Mouse (Mus musculus): ENCODE measurements at regions not wholly inside any gene's neighbourhood (a gene's known extent, or its start where the extent isn't known, plus 50 kb on each side); places are given as distances from the start of the nearest gene placed in this dataset.

DNA sequence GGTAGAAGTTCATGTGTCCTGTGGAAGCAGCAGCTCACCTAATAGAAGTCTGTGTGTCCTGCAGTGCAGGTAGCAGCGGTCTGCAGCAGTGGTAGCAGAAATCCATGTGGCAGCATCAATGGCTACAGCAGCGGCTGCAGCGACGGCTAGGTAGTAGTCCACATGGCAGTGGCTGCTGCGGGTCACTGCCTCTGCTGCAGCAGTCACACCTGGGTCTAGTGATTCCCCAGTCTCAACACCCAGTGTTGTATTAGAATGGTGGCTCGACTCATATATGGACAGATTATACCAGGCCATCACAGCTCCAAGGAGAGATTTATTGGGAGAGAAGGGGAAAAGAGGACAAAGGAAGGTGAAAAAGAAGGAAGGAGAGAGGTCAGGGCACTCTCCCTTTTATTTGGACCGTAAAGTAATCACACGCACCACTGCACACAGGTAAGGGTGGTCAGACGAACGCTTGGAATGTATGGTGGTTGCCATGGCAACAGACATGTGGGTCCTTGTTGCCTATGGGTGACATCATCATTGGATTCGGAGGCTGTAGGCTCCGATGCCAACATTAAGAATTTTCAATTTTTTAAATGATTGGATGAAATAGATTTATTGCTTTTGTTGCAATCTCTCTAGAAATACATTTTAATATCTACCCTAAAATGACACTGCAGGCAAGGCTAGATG lies 71.2 kb upstream of the Ccdc85a start:
- DNase-seq (ENCODE audit: low spot score): no peak

GRCm38 (mm10) chr11:28649446-28649845 lies 65.3 kb upstream of the Ccdc85a start:
- no peak for DNase-seq (ENCODE audit: low spot score)

DNA sequence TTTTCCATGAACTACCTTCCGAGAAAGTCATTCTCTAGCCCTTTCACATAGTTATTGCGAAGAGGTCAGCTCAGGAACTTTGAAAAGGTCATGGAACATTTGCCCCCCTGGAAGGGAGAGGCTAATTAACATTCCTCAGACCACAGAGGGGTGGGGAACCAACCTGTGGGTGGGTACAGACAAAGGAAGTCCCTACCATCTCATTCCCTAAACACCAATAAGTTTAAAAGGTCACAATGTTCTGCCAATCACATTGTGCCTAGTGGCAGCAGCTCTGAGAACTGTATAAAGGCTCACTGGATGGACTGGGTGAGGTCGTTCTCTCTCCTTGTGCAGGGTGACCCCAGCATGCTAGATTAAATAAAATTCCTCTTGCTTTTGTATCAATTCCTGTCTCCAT lies 64.8 kb upstream of the Ccdc85a start:
- DNase-seq (ENCODE audit: low spot score): no peak

DNA sequence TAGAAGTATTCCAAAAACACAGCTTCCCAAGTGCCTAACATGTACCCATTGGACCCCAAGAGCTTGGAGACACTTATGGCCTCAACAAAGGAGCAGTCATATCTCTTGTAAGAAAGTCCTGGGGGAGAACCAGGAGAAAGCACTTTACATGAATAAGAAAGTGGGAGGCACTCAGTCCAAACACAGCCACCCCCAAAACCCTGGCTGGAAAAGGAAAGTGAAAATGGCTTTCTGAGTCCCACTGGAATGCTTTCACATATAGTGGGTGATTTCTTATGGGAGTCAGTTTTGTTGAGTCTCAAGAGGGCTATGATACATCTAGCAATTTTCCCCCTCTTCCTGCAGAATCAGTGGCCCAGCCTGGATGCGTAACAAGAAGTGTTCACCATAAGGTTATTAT lies 55.0 kb upstream of the Ccdc85a start:
- no peak for DNase-seq (ENCODE audit: low spot score)

DNA sequence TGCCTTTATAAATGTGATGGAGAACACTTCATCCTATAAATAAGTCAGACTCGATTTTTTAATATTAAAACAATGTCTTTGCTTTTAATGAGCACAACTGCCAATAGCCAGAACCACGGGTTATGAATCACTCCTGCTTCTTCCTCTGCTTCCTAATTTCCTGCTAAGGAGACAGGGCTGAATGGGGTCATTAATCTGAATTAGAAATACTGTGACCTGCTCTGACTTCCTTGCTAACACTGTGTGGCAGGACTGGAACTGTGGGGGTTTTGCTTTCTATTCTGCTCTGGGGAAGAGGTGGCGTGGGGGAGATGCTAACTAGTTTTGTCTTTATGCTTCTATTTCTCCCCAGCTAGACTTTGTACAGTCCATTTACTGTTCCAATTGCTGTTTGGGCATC lies 52.6 kb upstream of the Ccdc85a start:
- DNase-seq (ENCODE audit: low spot score): no peak
